20 mouse cellular contexts compared by ENCODE assay signal in the genomic region with DNA sequence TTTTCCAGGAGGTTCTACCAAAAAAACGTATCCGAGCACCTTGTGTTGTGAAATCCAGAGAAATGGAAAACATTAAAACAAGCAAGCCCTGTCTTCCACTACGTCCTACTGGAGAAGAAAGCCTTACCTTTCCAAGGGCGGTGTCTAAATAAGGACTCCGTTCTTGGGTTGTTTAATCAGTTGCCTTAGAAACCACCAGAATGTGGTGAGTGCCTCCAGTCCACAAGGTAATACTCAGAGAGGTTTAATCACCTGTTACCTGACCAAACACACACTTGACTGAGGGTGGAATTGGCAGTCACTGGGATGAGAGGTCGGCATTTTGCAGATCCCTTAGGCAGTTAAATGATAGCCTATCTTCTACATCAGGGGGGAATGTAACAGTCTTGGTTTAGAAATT.
DNase-seq lines count a peak whose midpoint lies in the region; ATAC-seq lines count a peak whose summit lies in the region.
"Had no signal": no experiment of that assay in that cellular context is flagged by ENCODE, and none has a peak within 500 bp of the region (broad histone marks: within the 10 kb centered on the region; RNA-seq: fewer than 3 reads in every experiment).

No protein-coding gene starts in this region.

- peaks cover 18% of the 10 kb centered on the region for H3K4me1 ChIP-seq in kidney, embryonic 16.5 days (ENCODE audit: insufficient read depth, low read length)
- H3K4me1 ChIP-seq in embryonic facial prominence, embryonic 15.5 days = no peaks in the 10 kb centered on the region
- H3K4me1 ChIP-seq in lung, embryonic 16.5 days (replicated peaks; ENCODE audit: control insufficient read depth, insufficient read depth, low read length) = no peaks in the 10 kb centered on the region
- H3K4me1 ChIP-seq in stomach, embryonic 16.5 days (ENCODE audit: control insufficient read depth, insufficient read depth, low read length) = no peaks in the 10 kb centered on the region
- H3K4me1 ChIP-seq in hindbrain, embryonic 11.5 days (replicated peaks; ENCODE audit: control insufficient read depth, insufficient read depth, low read length) = no peaks in the 10 kb centered on the region
- H3K4me1 ChIP-seq: hindbrain, embryonic 10.5 days had no signal

- H3K4me3 ChIP-seq in kidney, embryonic 16.5 days (ENCODE audit: low read length) = no peak overlapping the region
- H3K4me3 ChIP-seq in embryonic facial prominence, embryonic 15.5 days (replicated peaks) = no peak overlapping the region
- H3K4me3 ChIP-seq in lung, embryonic 16.5 days (ENCODE audit: low read length) = peak overlapping the region; percentile 26
- no peak overlapping the region for H3K4me3 ChIP-seq in stomach, embryonic 16.5 days (replicated peaks; ENCODE audit: low read length)
- no peak overlapping the region for H3K4me3 ChIP-seq in hindbrain, embryonic 11.5 days (ENCODE audit: low read depth, low read length)
- H3K4me3 ChIP-seq: heart, adult 2 months; heart, embryonic 15.5 days; hindbrain, embryonic 10.5 days; myocyte had no signal

- H3K27me3 ChIP-seq in kidney, embryonic 16.5 days (ENCODE audit: insufficient read depth, low read length) = no peaks in the 10 kb centered on the region
- no peaks in the 10 kb centered on the region for H3K27me3 ChIP-seq in embryonic facial prominence, embryonic 15.5 days
- H3K27me3 ChIP-seq in lung, embryonic 16.5 days (ENCODE audit: control insufficient read depth, insufficient read depth, low read depth, low read length) = no peaks in the 10 kb centered on the region
- H3K27me3 ChIP-seq in stomach, embryonic 16.5 days (ENCODE audit: control insufficient read depth, insufficient read depth, low read length) = no peaks in the 10 kb centered on the region
- H3K27me3 ChIP-seq in hindbrain, embryonic 11.5 days (ENCODE audit: control insufficient read depth, insufficient read depth, low read length) = no peaks in the 10 kb centered on the region
- H3K27me3 ChIP-seq: heart, embryonic 15.5 days had no signal

- intact Hi-C loops in left cerebral cortex, postnatal 36 days (cut with DNase I) = no loop called here

- H3K4me2 ChIP-seq in kidney, embryonic 16.5 days (replicated peaks; ENCODE audit: low read depth, low read length) = no peak overlapping the region
- no peak overlapping the region for H3K4me2 ChIP-seq in embryonic facial prominence, embryonic 15.5 days (replicated peaks)
- peak overlapping the region; percentile 45 for H3K4me2 ChIP-seq in lung, embryonic 16.5 days (ENCODE audit: low read depth, low read length)
- no peak overlapping the region for H3K4me2 ChIP-seq in stomach, embryonic 16.5 days (ENCODE audit: low read depth, low read length)
- H3K4me2 ChIP-seq in hindbrain, embryonic 11.5 days (replicated peaks; ENCODE audit: low read depth, low read length) = no peak overlapping the region
- H3K4me2 ChIP-seq: heart, embryonic 15.5 days; liver, embryonic 11.5 days had no signal

- H3K9me3 ChIP-seq in kidney, embryonic 16.5 days (ENCODE audit: low read length) = no peaks in the 10 kb centered on the region
- no peaks in the 10 kb centered on the region for H3K9me3 ChIP-seq in embryonic facial prominence, embryonic 15.5 days (replicated peaks)
- H3K9me3 ChIP-seq in lung, embryonic 16.5 days (ENCODE audit: control insufficient read depth, low read length) = no peaks in the 10 kb centered on the region
- no peaks in the 10 kb centered on the region for H3K9me3 ChIP-seq in stomach, embryonic 16.5 days (replicated peaks; ENCODE audit: control insufficient read depth, low read length)
- H3K9me3 ChIP-seq in hindbrain, embryonic 11.5 days (ENCODE audit: control insufficient read depth, low read length) = no peaks in the 10 kb centered on the region
- H3K9me3 ChIP-seq: heart, embryonic 15.5 days; hindbrain, embryonic 10.5 days had no signal

- H3K9ac ChIP-seq in kidney, embryonic 16.5 days (replicated peaks; ENCODE audit: low read length) = no peak overlapping the region
- no peak overlapping the region for H3K9ac ChIP-seq in embryonic facial prominence, embryonic 15.5 days
- no peak overlapping the region for H3K9ac ChIP-seq in lung, embryonic 16.5 days (ENCODE audit: low read length)
- no peak overlapping the region for H3K9ac ChIP-seq in stomach, embryonic 16.5 days (ENCODE audit: low read length)
- H3K9ac ChIP-seq in hindbrain, embryonic 11.5 days (ENCODE audit: low read depth, low read length) = no peak overlapping the region
- H3K9ac ChIP-seq: heart, embryonic 15.5 days had no signal

- H3K27ac ChIP-seq in kidney, embryonic 16.5 days (ENCODE audit: low read length) = no peak overlapping the region
- H3K27ac ChIP-seq in embryonic facial prominence, embryonic 15.5 days (replicated peaks) = no peak overlapping the region
- peak overlapping the region; percentile 70 for H3K27ac ChIP-seq in lung, embryonic 16.5 days (ENCODE audit: low read length)
- H3K27ac ChIP-seq in stomach, embryonic 16.5 days (ENCODE audit: low read length) = no peak overlapping the region; the same call in 1 of the 2 replicates
- no peak overlapping the region for H3K27ac ChIP-seq in hindbrain, embryonic 11.5 days (ENCODE audit: low read depth, low read length)
- H3K27ac ChIP-seq: heart, adult 2 months; heart, embryonic 15.5 days; hindbrain, embryonic 10.5 days had no signal

- H3K36me3 ChIP-seq in kidney, embryonic 16.5 days (ENCODE audit: insufficient read depth, low read length) = no peaks in the 10 kb centered on the region
- no peaks in the 10 kb centered on the region for H3K36me3 ChIP-seq in embryonic facial prominence, embryonic 15.5 days
- no peaks in the 10 kb centered on the region for H3K36me3 ChIP-seq in lung, embryonic 16.5 days (ENCODE audit: control insufficient read depth, insufficient read depth, low read length)
- H3K36me3 ChIP-seq in stomach, embryonic 16.5 days (ENCODE audit: control insufficient read depth, insufficient read depth, low read length) = no peaks in the 10 kb centered on the region
- H3K36me3 ChIP-seq in hindbrain, embryonic 11.5 days (ENCODE audit: control insufficient read depth, insufficient read depth, low read length) = no peaks in the 10 kb centered on the region
- H3K36me3 ChIP-seq: heart, embryonic 15.5 days; hindbrain, embryonic 10.5 days had no signal

- peak; percentile 35; the same call in 1 of the 2 replicates for ATAC-seq in kidney, embryonic 16.5 days (ENCODE audit: low FRiP score, low TSS enrichment)
- ATAC-seq in embryonic facial prominence, embryonic 15.5 days (ENCODE audit: insufficient number of reproducible peaks, low FRiP score, low TSS enrichment, low read depth) = 0 out of 2 replicates have a peak, but pooled peaks have one; percentile 29
- ATAC-seq in lung, embryonic 16.5 days (ENCODE audit: low read depth) = peak; percentile 87
- peak; percentile 76 for ATAC-seq in stomach, embryonic 16.5 days (ENCODE audit: insufficient read depth, low FRiP score)
- ATAC-seq in hindbrain, embryonic 11.5 days (ENCODE audit: low FRiP score) = no peak

- no peak for DNase-seq in kidney, postnatal 25 days
- DNase-seq in left cerebral cortex, postnatal 36 days (ENCODE audit: low spot score in 2 of 2) = no peak
- DNase-seq in hindbrain, embryonic 11.5 days (ENCODE audit: low spot score) = no peak
- DNase-seq: adrenal gland, postnatal 10 days; cerebellum, adult 11 months; cerebellum, postnatal 25 days; heart, adult 2 months; kidney, postnatal 10 days; midbrain, embryonic 14.5 days; retina, postnatal 1 day; spleen, adult 18-20 months; thymus, postnatal 25 days had no signal

- 82% methylated on average over 6 of the region's 6 CpGs for WGBS in kidney, embryonic 16.5 days
- WGBS in embryonic facial prominence, embryonic 15.5 days = 75% methylated on average over 6 of the region's 6 CpGs
- 61% methylated on average over 6 of the region's 6 CpGs for WGBS in lung, embryonic 16.5 days
- 64% methylated on average over 6 of the region's 6 CpGs for WGBS in stomach, embryonic 16.5 days
- WGBS in hindbrain, embryonic 11.5 days = 91% methylated on average over 6 of the region's 6 CpGs
